Mouse (Mus musculus) ES-E14 (cell line): ENCODE results near the gene Olfr368.

Experiments
- CHD2 ChIP-seq: IDR thresholded peaks from 2 replicates; pipeline ENCODE4 v1.6.1; 2014; ENCODE audit warnings: mild to moderate bottlenecking, low read depth, low read length, inconsistent platforms
- HCFC1 ChIP-seq: IDR thresholded peaks from 2 replicates; pipeline ENCODE4 v1.6.1; 2012; ENCODE audit warnings: low read length, inconsistent platforms, borderline replicate concordance; ENCODE audit not compliant: insufficient read depth
- MAFK ChIP-seq: IDR thresholded peaks from 2 replicates; pipeline ENCODE4 v1.6.1; 2014; ENCODE audit warnings: mild to moderate bottlenecking, low read depth, low read length, inconsistent platforms; ENCODE audit not compliant: insufficient read depth
- ZC3H11A ChIP-seq: IDR thresholded peaks from 2 replicates; pipeline ENCODE4 v1.6.1; 2012; ENCODE audit warnings: low read depth, mild to moderate bottlenecking, inconsistent platforms, low read length, borderline replicate concordance
- ZNF384 ChIP-seq: IDR thresholded peaks from 2 replicates; pipeline ENCODE4 v1.6.1; 2012; ENCODE audit warnings: low read depth, low read length, inconsistent platforms

GRCm38 (mm10) chr2:37338497-37339187 is 12.3 kb downstream of the Olfr368 start:
- peak; percentile 52; the same call in 1 of the 2 replicates for TF ChIP-seq ZC3H11A
- TF ChIP-seq CHD2 = no peak
- TF ChIP-seq ZNF384 = no peak
- no peak for TF ChIP-seq MAFK
- TF ChIP-seq HCFC1 = no peak
